Mouse (Mus musculus): ENCODE measurements around the gene Eapp. TPM values are rescaled to one million over a fixed set of nuclear protein-coding genes. Genes with fewer than 3 reads are reported as not detected.
A peak's percentile ranks its signal among the peaks of the same experiment; 100 is the strongest.
"Not testable (repeated sequence)": the region's sequence is repeated elsewhere in the genome, so short reads cannot be mapped to it uniquely, and the experiment has no call there.

The Eapp gene
- total RNA-seq, 2 experiments from 2014 or later, result 47.3 to 55.0 TPM

DNA sequence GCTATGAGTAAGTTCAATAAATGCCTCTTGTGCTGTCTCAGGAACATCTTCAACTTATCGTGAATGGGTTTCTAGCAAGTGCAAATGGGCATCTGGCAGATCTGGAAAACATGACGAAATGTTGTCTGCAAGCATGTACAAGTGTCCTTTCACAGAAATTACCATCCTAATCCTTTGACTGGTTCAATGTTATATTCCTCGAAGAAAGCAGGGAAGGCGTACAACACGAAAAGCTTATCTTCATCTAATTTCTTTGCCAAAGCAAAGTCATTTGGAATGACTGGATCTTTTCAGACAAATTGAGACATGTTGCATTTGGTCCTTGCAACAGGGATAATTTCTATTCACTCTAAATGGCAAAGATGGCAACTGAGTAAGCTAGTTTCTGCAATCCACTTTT lies 6.6 kb downstream of the Eapp start:
- DNase-seq, result no peak
- intact Hi-C loops (cut with DNase I), result no loop called here

GRCm38 (mm10) chr12:54683182-54683581 lies 12.5 kb downstream of the Eapp start:
- intact Hi-C loops (cut with DNase I), result no loop called here
- no peak for DNase-seq

DNA sequence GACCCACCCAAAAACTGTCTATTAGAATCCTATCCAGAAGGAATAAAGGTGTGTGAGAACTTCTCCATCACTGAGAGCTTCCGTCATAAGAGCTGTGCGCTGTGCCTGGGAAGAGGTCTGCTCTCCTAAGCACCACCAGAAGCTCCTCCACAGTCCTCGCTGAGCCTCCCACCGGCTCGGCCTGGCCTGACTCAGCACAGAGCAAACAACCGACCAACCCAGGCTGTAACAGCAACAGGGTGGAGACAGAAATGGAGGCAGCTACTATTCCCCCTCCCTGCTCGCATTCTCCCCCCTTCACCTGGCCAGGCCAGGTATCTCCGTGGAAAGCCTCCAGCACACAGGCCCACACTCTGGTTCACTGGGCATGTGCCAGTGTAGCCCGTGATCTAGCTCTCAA lies 19.0 kb downstream of the Eapp start:
- intact Hi-C loops (cut with DNase I), result no loop called here
- no peak for DNase-seq

- DNase-seq, result no peak
- intact Hi-C loops (cut with DNase I), result no loop called here
Measured at GRCm38 (mm10) chr12:54675396-54675795, 20.3 kb downstream of the Eapp start.

GRCm38 (mm10) chr12:54671262-54671661 lies 24.4 kb downstream of the Eapp start:
- intact Hi-C loops (cut with DNase I), result no loop called here
- no peak for DNase-seq

- intact Hi-C loops (cut with DNase I), result no loop called here
- no peak for DNase-seq
Measured at GRCm38 (mm10) chr12:54668141-54668540, 27.6 kb downstream of the Eapp start.

- intact Hi-C loops (cut with DNase I), result no loop called here
- DNase-seq, result no peak
Measured at GRCm38 (mm10) chr12:54665526-54665925, 30.2 kb downstream of the Eapp start.

GRCm38 (mm10) chr12:54661470-54661869 lies 34.2 kb downstream of the Eapp start:
- intact Hi-C loops (cut with DNase I); DNase-seq: not testable (repeated sequence)

- intact Hi-C loops (cut with DNase I), result no loop called here
- DNase-seq, result no peak
Measured at GRCm38 (mm10) chr12:54659901-54660300, 35.8 kb downstream of the Eapp start.

GRCm38 (mm10) chr12:54658425-54659092 lies 37.1 kb downstream of the Eapp start:
- intact Hi-C loops (cut with DNase I), result no loop called here
- DNase-seq, result no peak

GRCm38 (mm10) chr12:54657951-54658350 lies 37.7 kb downstream of the Eapp start:
- intact Hi-C loops (cut with DNase I), result no loop called here
- no peak for DNase-seq

DNA sequence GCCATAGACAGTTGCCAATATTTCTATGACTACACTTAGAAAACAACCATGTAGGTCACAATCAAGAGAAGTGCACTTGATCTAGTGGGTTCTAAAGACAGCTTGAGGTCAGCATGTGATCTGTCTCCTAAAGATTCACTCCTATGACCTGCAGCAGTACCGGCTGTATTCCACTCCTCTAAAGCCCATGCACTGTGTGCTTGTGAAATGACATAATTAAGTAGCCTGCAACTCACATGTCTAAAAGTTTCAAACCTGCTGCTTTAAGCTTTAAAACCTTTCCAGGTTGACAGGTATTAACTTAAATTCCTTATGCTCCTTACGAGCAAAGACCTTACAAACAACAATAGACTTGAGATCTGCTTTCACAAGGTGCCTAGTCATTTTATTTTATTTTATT lies 38.5 kb downstream of the Eapp start:
- DNase-seq, result no peak
- intact Hi-C loops (cut with DNase I), result no loop called here

DNA sequence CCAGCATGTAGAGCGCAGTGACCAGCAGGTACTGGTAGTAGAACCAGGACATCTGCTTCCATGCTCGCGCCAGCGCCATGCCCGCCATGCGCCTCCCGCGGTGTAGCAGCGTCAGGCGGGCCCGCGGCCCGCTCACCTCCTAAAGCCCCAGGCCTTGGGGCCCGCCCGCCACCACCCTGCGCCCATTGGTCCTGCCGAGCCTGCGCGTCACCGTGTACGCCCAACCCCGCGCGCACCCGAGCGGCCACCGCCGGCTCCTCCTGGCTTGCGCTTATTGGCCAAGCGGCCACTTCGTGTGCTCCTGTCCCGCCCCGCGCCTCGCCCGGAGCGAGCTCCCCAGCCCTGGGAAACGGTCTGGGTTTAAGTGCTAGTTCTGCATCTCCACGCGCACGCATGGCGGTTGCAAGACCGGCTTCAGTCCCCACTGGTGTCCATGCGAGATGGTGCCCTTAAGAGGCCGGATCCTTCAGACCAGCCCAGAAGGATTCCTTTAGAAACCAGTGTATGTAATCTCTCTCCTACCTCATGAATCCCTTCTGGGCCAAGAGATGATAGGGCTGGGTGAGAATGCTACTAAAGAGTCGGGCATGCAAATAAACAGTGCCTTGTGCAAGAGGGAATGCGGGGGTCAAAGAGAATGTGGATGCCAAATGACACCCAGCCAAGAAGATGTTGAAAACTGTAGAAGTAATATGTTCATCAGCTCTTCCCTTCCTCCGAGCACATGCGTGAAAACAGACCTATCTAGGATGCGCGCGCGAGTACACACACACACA lies 39.1 kb downstream of the Eapp start, which contains the start of gene Sptssa:
Gene Sptssa (minus strand): TSS at position 178 of the 776 bp plus-strand sequence.
- peak; percentile 98 for DNase-seq
- intact Hi-C loops (cut with DNase I), result no loop called here

- no peak for DNase-seq
- intact Hi-C loops (cut with DNase I), result no loop called here
Measured at GRCm38 (mm10) chr12:54656039-54656395, 39.7 kb downstream of the Eapp start.

DNA sequence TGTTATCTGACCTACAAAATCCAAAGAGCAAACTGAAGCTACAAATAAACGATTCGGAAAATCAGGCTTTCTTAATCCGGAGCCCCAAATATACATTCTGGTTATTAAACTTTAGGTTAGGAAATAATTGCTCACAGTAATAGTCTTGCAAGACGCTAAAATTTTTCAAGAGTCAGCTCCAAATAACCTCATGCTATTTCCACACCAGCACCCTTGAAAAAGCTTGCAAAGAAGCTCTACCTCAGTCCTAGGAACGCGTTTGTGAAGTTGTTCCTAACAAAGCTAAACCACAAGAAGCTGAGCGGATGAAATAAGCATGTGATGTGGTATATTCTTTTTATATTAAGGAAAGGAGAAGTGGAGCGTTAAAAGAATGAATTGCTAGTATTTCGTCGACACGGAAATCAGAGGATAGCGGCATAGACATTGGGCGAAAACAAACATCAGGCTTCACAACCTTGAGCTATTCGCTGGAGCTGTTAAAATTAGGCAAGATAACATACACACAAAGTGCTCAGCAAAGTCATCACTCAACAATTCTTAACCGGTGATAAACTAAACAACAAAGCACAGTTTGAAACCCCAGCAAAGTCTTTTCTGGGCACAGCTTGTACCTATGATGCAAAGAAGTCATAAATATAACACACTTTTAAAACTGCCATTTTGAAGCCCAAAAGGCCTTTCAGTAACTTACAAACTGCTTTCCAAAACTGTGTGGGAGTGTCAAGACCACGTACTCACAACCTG lies 40.2 kb downstream of the Eapp start:
- DNase-seq, result no peak
- intact Hi-C loops (cut with DNase I), result no loop called here

GRCm38 (mm10) chr12:54654741-54655140 lies 41.0 kb downstream of the Eapp start:
- intact Hi-C loops (cut with DNase I), result no loop called here
- DNase-seq, result no peak

DNA sequence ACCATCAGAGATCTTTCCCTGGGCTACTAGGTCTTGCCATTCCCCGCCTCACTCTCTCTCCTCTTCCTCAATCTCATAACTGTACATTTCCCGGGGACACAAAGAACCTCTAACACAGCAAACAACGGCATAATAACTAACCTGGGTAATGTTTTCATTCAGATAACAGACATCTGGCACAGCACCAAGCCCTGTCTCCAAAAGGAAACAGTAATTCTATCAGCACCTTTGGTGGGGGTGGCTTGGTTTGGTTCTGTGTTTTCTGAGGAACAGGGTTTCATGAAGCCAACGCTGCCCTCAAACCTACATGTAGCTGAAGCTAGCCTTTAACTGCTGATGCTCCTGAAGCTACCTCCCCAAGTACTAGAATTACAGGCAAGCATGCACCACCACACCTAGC lies 41.6 kb downstream of the Eapp start:
- DNase-seq, result no peak
- intact Hi-C loops (cut with DNase I), result no loop called here

DNA sequence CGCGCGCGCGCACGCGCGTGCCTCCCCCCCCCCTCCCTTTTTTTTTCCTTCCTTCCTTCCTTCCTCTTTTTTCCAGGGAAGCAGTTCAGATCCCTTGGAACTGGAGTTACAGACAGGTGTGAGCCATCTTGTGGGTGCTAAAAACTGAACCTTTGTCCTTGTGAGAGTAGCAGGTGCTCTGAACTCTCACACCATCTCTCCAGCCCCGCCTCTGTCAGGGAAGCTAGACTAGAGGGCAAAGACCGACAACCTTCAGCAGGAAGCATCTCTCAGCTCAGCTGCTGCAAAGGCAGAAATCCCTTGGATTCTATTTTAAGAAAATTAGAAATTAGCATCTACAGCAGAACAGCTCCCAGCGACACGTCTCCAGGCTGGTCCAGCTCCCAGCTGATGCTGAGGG lies 43.4 kb downstream of the Eapp start:
- intact Hi-C loops (cut with DNase I), result no loop called here
- no peak for DNase-seq

DNA sequence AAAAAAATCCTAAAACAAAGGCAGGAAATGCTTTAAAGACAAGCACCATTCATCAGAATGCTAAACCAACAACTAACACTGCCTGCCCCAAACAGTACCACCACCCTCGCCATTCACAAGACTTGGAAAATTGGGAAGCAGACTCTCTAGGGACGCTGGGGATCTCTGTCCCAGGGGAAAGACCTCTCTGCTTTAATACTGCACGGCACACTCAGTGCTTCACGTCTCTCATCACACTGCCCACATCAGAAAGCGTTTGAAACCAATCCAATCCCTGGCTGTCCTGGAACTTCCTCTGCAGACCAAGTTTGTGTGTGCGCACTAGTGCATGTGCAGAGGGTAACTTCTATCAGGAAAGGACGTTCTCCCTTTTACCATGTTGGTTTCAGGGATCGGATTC lies 43.9 kb downstream of the Eapp start:
- intact Hi-C loops (cut with DNase I), result no loop called here
- DNase-seq, result no peak

DNA sequence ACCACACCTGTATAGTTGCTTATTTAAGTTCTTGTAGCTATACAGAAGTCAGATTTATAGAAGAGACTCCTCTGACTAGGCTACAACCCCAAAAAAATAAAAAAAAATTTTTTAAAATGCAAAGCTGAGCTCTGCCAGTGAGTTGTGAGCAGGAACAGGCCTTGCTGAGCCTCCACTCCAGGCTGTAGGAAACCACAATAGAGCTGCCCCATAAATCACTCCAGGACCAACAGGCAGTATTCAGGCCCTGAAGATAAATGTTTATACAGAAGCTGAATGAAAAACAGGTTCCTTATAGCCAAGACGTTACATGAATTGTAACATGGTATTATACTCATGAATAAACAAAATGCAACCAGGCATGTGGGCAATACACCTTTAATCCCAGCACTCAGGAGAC lies 44.5 kb downstream of the Eapp start:
- no peak for DNase-seq
- intact Hi-C loops (cut with DNase I), result no loop called here

- DNase-seq, result no peak
- intact Hi-C loops (cut with DNase I), result no loop called here
Measured at GRCm38 (mm10) chr12:54644947-54645346, 50.8 kb downstream of the Eapp start.

Data from left cerebral cortex, postnatal 4 days (tissue).